ENCODE assay signal across 8 mouse cellular contexts in genomic region chr5:7960176-7960575, GRCm38 (mm10). TPM values are rescaled to one million over a fixed set of nuclear protein-coding genes. Genes with fewer than 3 reads are reported as not detected.
A peak's percentile ranks its signal among the peaks of the same experiment; 100 is the strongest.
DNase-seq lines count a peak whose midpoint lies in the region; ATAC-seq and TF ChIP-seq lines count a peak whose summit lies in the region.

Gene Steap4, plus strand, starts transcription at chr5:7960457.

- ATAC-seq in hindbrain, embryonic 15.5 days (ENCODE audit: low FRiP score, low read depth) = no peak
- ATAC-seq in liver, embryonic 12.5 days = peak; percentile 37; the same call in 1 of the 2 replicates
- no peak for ATAC-seq in neural tube, embryonic 11.5 days (ENCODE audit: insufficient read depth, low FRiP score, low TSS enrichment)

- H3K27ac ChIP-seq in bone marrow, adult 2 months (ENCODE audit: control insufficient read depth, insufficient read depth, low read depth, low read length, poor library complexity) = no peak within 1 kb of the TSS
- no peak within 1 kb of the TSS for H3K27ac ChIP-seq in hindbrain, embryonic 15.5 days (replicated peaks)
- no peak within 1 kb of the TSS for H3K27ac ChIP-seq in liver, embryonic 12.5 days
- H3K27ac ChIP-seq in neural tube, embryonic 11.5 days (ENCODE audit: low read depth, low read length) = no peak within 1 kb of the TSS

- peak; percentile 60 for DNase-seq in ES-CJ7 (ENCODE audit: low read depth, low spot score)
- peak; percentile 69 for DNase-seq in gastrocnemius, postnatal 14 days
- DNase-seq in neural tube, embryonic 11.5 days (ENCODE audit: low spot score) = peak; percentile 35
- DNase-seq in layer of hippocampus, postnatal 25 days (ENCODE audit: extremely low spot score in 1 of 2, low spot score in 1 of 2) = no peak
- DNase-seq in thymus, postnatal 14 days = no peak

- TF ChIP-seq CTCF in bone marrow, adult 2 months (IDR thresholded peaks at IDR 0.05; ENCODE audit: control insufficient read depth, insufficient read depth, low read length) = no peak

- no peak within 1 kb of the TSS for H3K9ac ChIP-seq in hindbrain, embryonic 15.5 days
- H3K9ac ChIP-seq in liver, embryonic 12.5 days = no peak within 1 kb of the TSS
- peak within 1 kb of the TSS; percentile 29; the same call in 1 of the 2 replicates for H3K9ac ChIP-seq in neural tube, embryonic 11.5 days (ENCODE audit: low read length)

- no peaks in the 10 kb centered on the region for H3K27me3 ChIP-seq in hindbrain, embryonic 15.5 days
- H3K27me3 ChIP-seq in liver, embryonic 12.5 days (replicated peaks) = no peaks in the 10 kb centered on the region
- H3K27me3 ChIP-seq in neural tube, embryonic 11.5 days (ENCODE audit: control insufficient read depth, insufficient read depth, low read length) = no peaks in the 10 kb centered on the region

- H3K4me2 ChIP-seq in hindbrain, embryonic 15.5 days = peak within 1 kb of the TSS; percentile 56
- peak within 1 kb of the TSS; percentile 47 for H3K4me2 ChIP-seq in liver, embryonic 12.5 days
- peak within 1 kb of the TSS; percentile 37 for H3K4me2 ChIP-seq in neural tube, embryonic 11.5 days (ENCODE audit: low read depth)

- H3K9me3 ChIP-seq in hindbrain, embryonic 15.5 days = no peaks in the 10 kb centered on the region
- H3K9me3 ChIP-seq in liver, embryonic 12.5 days (replicated peaks) = no peaks in the 10 kb centered on the region
- no peaks in the 10 kb centered on the region for H3K9me3 ChIP-seq in neural tube, embryonic 11.5 days (ENCODE audit: control insufficient read depth, low read length)

- H3K4me3 ChIP-seq in bone marrow, adult 2 months (replicated peaks; ENCODE audit: control insufficient read depth, low read depth, low read length) = peak within 1 kb of the TSS; percentile 34
- peak within 1 kb of the TSS; percentile 14; the same call in 1 of the 2 replicates for H3K4me3 ChIP-seq in hindbrain, embryonic 15.5 days
- no peak within 1 kb of the TSS for H3K4me3 ChIP-seq in liver, embryonic 12.5 days
- H3K4me3 ChIP-seq in neural tube, embryonic 11.5 days (ENCODE audit: low read depth, low read length) = peak within 1 kb of the TSS; percentile 10; the same call in 1 of the 2 replicates

- no peaks in the 10 kb centered on the region for H3K36me3 ChIP-seq in hindbrain, embryonic 15.5 days
- H3K36me3 ChIP-seq in liver, embryonic 12.5 days = no peaks in the 10 kb centered on the region
- no peaks in the 10 kb centered on the region for H3K36me3 ChIP-seq in neural tube, embryonic 11.5 days (ENCODE audit: control insufficient read depth, insufficient read depth, low read length)

- 9% methylated on average over 20 of the region's 20 CpGs for WGBS in bone marrow, adult 2 months
- 6% methylated on average over 20 of the region's 20 CpGs for WGBS in hindbrain, embryonic 15.5 days
- 8% methylated on average over 20 of the region's 20 CpGs for WGBS in liver, embryonic 12.5 days (ENCODE audit: insufficient replicate concordance)
- 3% methylated on average over 20 of the region's 20 CpGs for WGBS in neural tube, embryonic 11.5 days

- intact Hi-C loops in gastrocnemius, postnatal 14 days (cut with DNase I; ENCODE audit: low total_unique reads) = no loop called here

- no peak for TF ChIP-seq POLR2A in bone marrow, adult 2 months (IDR thresholded peaks at IDR 0.05; ENCODE audit: borderline replicate concordance, control insufficient read depth, low read depth, low read length)

- no peaks in the 10 kb centered on the region for H3K4me1 ChIP-seq in bone marrow, adult 2 months (ENCODE audit: control insufficient read depth, insufficient read depth, low read length)
- H3K4me1 ChIP-seq in hindbrain, embryonic 15.5 days (replicated peaks) = peaks cover 7% of the 10 kb centered on the region
- H3K4me1 ChIP-seq in liver, embryonic 12.5 days = peaks cover 4% of the 10 kb centered on the region; the same call in 1 of the 2 replicates
- H3K4me1 ChIP-seq in neural tube, embryonic 11.5 days (ENCODE audit: control insufficient read depth, insufficient read depth, low read length) = no peaks in the 10 kb centered on the region

RNA-seq across cellular contexts. Expression of gene Steap4, which starts in this region (rescaled TPM):
- 1.7 and 2.1 TPM in 2 replicates for polyA plus RNA-seq in bone marrow, adult 2 months (2011; ENCODE audit: insufficient read depth, insufficient read length, low replicate concordance, missing spikeins)
- total RNA-seq in gastrocnemius, postnatal 14 days (2021) = 10 to 100 TPM; 31.6 to 35.9 TPM
- 0.23 and 0.24 TPM in 2 replicates for polyA plus RNA-seq in hindbrain, embryonic 15.5 days (2015; fragmentation: Nextera tagmentation; extraction: Ambion mirVana)
- 0.44 and 0.61 TPM in 2 replicates for polyA plus RNA-seq in liver, embryonic 12.5 days (2016; fragmentation: Nextera tagmentation; extraction: Ambion mirVana)
- 0.22 and 0.31 TPM in 2 replicates for polyA plus RNA-seq in neural tube, embryonic 11.5 days (2014; fragmentation: Nextera tagmentation; extraction: Ambion mirVana)
- total RNA-seq in layer of hippocampus, postnatal 25 days (2021) = under 1 TPM in 1 of 2 experiments, not detected in 1; 0.07 TPM

Comparison
In these comparisons a context has a peak if more than half of its experiments do, and no peak if none do; other contexts are left out.
1. RNA of gene Steap4 (total RNA-seq): 31.6 to 35.9 TPM in gastrocnemius, postnatal 14 days; 0.07 TPM in layer of hippocampus, postnatal 25 days; every median in the first group is over 10 times any median in the second.
2. Peak in ATAC-seq and H3K4me2 ChIP-seq in liver, embryonic 12.5 days; RNA of the gene not detected or under 1 TPM.
3. Peak in DNase-seq, H3K4me3 ChIP-seq, H3K9ac ChIP-seq and H3K4me2 ChIP-seq in neural tube, embryonic 11.5 days; RNA of the gene not detected or under 1 TPM.
4. DNase-seq: peak in ES-CJ7 (single experiment) and gastrocnemius, postnatal 14 days (single experiment); none in layer of hippocampus, postnatal 25 days (0 of 2) and thymus, postnatal 14 days (single experiment).
5. Peak in every context shown above with its lines, with median percentiles within 50 percentile points of each other: H3K4me2 ChIP-seq.